Mouse (Mus musculus) forelimb bud, embryonic 11.5 days (tissue): ENCODE results near the gene Slc38a11.

Source experiments
- DNase-seq: peaks from one replicate; pipeline ENCODE4 v3.0.0-alpha.2; 2012; ENCODE audit warnings: low read depth, low spot score

Gene Slc38a11

DNA sequence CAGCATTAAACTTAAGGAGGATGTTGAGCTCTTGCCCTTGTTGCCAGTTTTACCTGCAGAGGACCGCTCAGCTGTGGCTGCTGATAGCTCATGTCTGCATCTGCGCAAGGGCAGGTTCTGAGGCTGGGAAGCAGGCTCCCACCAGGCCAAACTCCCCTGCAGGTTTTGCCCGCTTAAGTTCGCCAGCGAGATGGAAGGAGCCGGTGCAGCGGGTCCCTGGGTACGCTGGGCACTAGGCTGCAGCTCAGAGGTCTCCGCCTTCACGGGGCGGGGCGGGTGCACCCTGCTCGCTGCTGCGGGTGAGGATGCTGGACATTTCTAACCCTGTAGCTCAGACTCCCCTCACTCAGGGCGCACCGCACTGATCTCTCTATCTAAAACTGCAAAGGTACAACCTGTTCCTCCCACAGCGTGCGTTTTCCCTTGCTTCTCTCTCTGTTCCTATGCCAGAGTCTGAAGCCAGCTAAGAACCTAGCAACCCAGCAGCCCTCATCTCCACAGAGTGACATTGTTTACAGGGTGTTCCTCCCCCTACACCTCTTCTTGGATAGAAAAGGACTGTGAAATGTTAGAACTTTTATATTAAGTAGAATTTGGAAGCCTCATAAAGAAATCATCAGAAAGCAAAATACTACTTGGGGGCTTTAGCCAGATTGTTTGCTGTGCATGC lies at the start of gene Slc38a11:
Gene Slc38a11, minus strand, starts transcription at position 207 of the 670 bp plus-strand sequence.
- no peak for DNase-seq

DNA sequence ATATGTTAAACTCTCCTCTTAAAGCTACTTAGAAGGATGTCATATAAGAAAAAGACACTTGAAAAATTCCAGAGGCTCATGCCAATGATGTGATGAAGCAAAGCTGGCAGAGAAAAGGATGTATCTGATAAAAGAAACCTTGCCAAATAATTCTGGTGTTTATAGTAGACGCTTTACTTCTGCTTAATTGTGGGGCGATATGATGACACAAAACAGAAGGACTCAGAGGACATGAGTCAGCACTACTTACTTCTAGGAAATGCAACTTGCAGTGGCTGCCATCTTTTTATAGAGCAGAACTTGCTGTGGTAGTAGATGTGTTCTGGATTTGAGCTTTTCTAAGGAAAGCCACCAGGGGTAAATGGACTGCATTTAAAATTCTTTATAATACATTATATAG lies 43.3 kb upstream of the Slc38a11 start:
- DNase-seq = no peak

DNA sequence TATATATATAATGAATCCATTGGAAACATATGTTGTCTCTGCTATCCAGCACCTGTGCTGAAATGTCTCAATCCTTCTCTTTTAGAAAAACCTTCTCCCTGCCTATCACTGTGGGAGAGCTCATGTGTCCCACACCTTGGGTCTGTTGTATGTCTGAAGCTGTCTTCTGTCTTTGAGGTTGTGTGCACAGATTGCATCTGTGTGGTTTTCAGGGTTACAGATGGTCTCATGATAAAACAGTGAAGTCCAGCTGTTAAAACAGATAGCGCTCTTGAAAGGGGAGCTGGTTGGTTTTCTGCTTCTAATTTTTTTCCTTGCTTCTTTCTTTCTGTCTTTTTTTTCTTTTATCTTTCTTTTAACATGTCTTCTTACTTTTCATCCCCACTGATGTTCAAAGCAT lies 41.6 kb upstream of the Slc38a11 start:
- no peak for DNase-seq

DNA sequence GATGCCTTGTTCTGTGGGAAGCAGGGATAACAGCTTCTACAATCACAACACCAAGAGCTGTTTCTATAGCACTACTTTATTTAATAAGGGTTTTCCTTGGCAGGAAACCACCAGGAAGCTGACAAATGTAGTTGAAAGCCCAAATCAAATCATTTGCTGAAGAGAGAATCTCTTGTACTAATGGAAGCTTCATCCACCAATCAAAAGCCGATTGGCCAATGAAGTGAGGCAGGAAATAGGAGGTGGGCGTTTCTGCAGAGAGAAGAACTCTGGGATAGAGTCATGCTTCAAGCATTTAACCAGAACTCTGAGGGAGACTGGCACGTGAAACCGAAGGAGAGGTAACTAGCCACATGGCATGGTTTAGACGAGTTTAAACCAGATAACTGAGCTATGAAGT lies 38.2 kb upstream of the Slc38a11 start:
- DNase-seq = no peak

DNA sequence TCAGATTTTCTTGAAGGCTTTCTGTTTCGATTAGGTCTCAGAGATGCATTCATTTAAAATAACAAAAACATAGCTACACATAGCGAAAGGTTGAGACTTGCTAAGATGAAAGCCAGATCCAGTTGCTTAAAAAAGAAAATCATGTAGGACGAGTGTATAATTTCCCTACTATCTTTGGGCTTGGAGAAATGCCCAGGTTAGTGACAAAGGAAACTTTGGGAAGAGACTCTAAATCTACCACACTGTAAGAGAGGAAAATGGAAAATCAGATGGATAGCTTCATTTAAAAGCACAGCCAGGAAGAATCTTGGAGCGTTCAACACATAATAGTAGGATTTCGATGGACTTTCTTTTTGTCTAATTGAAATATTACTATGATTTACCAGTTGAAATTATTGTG lies 36.1 kb upstream of the Slc38a11 start:
- no peak for DNase-seq

DNA sequence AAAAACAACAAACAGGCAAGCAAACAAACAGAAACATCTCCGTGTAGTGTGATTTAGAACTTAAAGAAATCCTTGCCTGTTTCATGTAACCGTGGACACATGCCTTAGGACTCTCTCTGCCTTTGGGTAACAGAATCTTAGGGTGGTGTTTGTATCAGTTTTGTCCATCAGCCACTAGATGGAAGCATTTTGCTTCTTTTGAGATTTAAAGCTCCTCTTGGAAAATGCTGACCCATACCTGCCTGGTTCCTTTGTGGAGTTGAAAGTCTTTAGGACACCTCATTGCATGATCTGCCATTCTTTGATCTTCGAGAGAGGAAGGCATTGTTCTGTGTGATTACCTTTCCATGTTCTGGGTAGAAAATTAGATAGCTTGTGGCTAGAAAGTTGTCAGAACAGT lies 32.3 kb upstream of the Slc38a11 start:
- peak; percentile 36 for DNase-seq

DNA sequence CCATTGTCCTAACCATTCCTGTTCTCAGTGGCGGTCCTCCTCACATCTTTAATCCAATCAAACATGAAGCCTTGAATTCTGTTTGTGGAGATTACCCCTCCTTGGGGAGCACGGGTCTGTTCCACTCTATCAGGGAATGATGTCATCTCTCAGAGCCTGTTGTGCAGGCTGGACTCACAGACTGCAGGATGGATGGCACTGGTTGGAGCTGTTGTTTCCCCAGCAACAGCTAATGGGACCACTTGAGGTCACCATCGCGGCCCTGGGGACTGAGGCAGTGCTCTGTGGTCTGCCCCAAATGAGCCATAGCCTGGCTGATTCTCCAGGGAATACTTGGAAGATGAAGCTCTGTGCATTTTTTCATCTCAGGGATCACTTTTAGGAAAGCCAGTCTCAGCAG lies 29.2 kb upstream of the Slc38a11 start:
- no peak for DNase-seq

DNA sequence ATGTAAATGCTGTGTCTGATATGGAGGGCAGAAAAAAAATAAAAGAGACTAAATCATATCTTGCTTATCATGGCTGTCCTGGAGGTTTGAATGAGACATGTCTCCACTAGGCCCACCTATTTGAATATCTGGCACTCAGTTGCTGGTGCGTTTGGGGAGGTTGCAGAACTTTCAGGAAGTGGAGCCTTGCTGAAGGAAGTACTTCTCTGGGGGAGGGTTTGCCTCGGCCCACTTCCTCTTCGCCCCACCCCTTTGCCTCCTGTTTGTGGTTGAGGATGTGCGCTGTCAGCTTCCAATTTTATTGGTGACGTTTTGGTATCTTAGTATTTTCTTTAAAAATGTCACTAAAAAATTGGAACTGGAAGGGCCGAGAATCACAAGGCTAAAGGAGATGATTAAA lies 27.5 kb upstream of the Slc38a11 start:
- no peak for DNase-seq

DNA sequence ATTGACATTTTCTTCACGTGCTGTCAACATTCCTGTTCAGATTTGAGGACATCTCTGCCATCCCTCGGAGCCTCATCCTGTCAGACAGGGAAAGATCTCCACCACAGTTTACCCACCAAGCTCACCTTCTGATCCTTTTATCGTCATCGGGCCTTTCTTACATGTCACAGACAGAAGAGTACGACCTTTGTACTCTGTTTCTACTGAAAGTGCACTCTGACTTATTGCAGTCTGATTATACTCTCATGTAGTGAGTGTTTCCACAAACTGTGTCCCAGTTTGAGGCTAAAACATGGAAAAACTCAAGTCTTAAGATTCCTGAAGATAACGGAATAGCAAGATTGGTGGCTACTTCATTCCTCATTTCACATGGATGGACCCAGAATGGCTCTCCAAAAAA lies 21.0 kb upstream of the Slc38a11 start:
- DNase-seq = no peak

DNA sequence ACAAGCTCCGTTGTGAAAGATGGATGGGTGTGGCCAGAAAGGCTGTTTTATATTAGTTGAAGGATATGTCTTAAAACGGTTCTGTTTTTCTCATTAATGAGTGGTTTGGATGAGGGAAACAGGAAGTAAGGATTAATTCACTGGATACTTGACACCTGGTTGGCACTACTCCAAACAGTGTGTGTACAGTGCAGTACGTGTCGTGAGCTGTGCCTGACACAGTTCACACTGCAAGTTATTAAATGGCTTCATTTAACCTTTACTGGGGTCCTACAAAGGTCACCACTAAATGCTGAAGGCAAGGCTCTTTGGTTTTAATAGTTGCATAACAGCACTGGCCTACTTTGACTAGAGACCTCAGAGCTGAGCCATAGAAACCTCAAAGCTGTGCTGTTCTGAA lies 18.7 kb upstream of the Slc38a11 start:
- peak; percentile 88 for DNase-seq

DNA sequence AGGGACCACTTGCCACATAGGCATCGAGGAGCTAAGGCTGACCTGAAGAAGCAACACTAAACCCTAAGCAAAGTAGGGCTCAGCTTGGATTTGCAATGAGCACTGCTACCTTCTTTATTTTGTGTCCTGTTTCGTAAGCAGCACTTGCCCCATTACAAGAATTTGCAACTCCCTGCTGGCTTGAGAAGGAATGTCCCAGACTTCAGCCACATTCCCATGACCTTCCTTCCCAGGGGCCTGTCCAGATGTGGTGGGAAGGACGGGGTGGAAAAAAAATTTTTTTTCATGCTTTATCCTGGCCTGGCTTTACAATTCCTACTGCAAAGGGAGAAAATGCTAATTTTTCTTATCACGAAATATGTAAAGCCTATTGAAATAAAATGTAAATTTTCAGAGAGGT lies 14.6 kb upstream of the Slc38a11 start:
- no peak for DNase-seq

DNA sequence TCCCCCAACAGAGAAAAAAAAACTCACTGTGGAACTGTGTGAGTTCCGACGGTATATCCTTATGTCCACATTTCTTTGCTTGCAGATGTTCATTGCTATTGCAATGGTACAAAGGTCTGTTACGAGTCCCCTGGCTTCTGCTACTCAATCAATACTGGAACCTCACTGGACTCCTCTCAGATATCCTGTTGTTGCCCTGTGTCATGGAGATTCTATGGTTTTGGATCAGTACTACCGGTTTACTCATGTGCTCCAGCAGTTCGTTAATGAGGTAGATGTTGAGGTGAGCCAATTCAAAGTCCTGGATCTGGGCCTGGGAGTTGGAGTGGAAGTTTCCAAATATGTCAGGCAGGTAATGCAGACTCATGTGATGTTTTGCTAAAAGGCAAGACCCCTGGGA lies 10.6 kb upstream of the Slc38a11 start:
- DNase-seq = no peak

DNA sequence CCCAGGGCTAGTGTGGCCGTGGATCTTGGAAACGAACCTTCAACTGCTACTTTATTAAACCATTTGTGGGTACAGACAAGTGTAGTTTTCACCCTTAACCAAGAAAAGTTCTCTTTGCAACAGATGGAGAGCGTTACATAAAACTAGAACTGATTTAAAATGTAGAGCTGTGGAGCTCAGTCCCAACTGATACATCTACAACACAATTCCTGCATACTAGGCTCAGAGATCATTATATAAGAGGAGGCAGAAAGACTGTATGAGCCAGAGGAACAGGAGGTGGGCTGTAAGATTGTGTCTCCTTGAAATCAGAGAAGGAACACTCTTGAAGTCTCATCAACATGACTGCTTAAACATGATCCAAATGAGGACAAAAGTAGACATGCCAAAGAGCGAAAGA lies 9.2 kb upstream of the Slc38a11 start:
- DNase-seq = no peak

DNA sequence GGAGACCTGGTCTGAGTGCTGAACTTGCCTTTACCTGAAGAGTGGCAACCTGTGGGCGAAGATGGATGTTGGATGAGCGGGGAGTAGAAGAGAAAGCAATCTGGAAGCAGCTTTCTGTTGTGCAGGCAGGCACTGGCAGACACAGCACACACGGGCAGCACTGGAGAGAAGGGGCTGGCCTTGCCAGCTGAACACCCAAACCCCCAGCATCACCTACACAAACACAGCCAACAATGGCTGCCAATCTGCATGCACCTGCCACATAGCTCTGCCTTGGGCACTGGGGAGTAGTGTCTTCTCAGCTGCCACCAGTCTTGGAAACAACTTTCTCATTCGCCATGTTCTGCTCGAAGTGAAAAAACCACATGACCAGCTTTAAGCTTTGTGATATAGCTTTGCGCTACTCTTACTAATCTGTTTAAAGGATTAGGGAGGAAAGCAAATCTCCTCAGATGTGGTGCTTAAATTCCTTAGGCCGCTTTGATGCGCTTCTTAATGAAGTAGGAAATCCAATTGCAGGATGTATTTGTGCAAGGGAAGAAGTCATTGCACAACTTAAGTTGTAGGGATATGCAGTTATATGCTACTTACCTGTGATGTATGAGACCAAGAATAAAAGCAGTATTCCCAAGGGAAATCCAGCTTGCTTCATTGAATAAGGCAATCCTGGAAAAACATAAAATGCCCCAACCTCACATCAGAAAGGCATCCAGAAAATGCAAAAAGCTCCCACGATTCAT lies 2.9 kb downstream of the Slc38a11 start:
- DNase-seq = no peak

DNA sequence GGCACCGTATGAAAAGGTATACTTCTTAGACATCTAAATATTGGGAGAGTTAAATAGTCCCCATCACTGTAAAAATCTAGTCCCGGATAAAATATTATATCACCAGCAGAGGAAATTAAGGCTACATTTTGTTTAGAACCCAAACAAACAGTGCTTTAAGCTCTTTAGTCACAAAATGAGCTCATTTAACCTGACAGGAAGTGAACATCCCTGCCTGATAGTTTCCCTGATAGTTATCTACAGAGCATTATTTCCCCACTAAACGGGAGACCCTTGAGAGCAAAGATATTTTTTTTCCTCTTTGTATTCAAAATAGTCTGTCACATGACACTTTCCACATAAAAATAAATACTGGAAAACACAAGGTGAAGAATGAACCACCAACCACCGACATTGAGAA lies 16.5 kb downstream of the Slc38a11 start:
- DNase-seq = no peak

DNA sequence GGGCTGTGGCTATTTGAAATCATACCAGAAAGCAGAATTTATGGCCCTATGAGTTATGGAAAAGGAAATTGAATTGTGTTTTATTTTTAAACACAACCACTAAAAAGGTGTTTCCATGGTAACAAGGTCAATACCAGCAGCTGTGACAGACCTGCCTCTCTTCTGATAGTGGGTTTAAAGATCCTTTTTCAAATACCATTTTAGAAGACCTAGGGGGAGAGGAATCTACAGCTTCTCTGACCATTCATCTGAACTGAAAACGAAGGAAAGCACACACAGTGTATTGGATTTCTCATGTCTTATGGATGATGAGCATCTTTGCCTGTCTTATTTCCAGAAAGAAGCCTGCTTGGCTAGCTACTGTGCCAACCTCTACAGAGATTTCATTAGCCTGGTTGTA lies 16.9 kb downstream of the Slc38a11 start:
- peak; percentile 16 for DNase-seq

DNA sequence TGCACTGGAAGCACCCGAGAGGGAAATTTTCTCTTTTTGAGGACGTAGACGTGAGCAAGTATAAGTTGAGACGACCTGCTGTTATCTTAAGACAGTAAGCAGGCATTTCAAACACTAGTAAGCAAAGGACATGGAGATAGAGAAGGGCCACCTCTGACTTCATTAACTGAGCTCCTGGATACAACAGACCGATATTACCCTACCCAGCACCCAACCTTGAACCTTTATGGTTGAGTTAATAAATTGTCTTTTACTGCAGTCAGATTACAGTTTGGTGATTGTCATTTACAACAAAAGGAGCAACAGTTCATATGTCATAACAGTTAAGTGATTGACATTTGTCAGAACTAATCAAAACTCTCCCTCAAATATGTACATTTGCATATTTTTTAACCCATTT lies 17.8 kb downstream of the Slc38a11 start:
- DNase-seq = no peak

DNA sequence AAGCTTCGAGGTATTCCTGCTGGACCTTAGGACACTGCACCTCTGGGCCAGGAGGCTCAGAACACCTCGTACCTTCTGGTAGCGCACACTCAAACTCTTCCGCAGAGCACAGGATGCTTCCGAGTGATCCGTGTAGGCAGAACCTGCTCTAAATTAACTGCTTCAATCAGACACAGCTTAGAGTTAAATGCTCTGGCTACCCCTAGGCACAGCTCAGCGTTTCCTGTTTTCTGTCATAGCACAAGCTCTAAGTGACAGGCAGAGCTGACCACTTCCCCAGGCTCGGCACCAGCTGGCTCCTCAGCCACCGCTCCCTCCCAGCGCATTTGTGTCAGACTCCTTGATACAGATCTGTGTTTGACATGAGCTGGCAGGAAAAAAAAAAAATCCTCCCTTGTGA lies 21.8 kb downstream of the Slc38a11 start:
- no peak for DNase-seq

DNA sequence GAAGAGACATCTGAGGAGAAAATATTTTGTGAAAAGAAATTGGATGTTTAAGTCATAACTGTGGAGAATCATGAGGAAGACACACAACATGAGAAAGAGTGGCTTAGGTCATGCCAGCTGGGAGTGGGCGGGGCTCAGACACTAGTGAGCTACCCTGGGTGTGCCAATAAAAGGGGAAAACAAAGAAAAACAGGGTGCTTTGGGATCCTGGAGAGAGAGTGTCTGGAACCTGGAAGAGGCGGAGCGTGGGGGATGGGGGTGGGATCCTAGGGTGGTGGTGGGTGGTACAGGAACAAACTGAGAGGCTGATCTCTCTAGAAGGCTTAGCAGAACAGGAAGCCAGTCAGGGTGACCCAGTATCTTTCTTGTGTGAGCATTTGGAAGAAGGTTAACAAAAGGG lies 23.0 kb downstream of the Slc38a11 start:
- no peak for DNase-seq

DNA sequence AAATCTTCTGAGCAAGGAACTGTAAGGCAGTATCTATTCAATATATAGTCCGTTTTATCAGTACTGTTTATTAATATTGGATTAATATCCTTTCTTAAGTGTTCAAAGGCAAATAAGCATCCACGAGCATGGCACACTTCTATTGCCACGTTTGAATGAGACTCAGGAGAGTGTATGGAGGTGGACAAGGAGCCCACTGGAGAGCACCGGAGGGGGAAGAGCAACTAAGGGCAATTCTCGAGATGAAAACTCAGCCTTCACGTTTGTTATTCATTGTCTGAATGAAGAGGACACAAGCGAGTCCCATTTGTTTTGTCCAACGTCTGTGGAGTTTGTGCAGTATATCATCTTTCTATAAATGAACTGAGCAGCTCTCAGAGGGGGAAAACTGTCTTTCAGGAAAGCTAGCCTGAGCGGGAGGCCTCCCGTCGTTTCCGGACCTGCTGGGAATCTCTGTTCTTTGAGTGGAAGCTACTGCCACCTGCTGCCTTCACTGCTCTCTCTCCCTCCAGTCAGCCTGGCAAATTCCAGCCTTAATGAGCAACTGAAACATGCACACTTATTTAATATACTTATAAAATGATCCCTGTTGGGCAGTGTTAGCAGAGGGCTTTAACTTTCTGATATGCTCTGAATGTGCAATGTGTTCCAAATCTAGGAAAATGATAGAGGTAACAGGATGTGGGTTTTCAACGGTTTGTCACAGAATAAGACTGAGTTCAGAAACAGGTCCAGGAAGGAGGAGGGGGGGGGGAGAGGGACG lies 26.3 kb downstream of the Slc38a11 start:
- peak; percentile 43 for DNase-seq

DNA sequence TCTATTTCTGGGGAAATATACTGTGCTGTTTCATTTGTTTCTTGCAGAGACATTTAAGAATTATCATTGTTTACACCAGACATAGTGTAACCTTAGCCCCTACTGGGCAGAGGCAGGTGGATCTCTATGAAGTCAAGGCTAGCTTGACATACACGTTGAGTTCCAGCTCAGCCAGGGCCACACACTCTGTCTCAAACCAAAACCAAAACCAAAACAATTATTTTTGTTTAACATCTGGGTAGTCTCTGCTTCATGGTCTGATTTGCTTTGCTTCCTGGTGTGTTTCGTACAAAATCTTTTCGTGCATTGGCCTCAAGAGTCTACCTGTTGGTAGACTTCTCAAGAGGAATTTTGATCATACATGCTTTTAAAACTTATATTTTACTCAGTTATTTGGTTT lies 27.2 kb downstream of the Slc38a11 start:
- no peak for DNase-seq

DNA sequence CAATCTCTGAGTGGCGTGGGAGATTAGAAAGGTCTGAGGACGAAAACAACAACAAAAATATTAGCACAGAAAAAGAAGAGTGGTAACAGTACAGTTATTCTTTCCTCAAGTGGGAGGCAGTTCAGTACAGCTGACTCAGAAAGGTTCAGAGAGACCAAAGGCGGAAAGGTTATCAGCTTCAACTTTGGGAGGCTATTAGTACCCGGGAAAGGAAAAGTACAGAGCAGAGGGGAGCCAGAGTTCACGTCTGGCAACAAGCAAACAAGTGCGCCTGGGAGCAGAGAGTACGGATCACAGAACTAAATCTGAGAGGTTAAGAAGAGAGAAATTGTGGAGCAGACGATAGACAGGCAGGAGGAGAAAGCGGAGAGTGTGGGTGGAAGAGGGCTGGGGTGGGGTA lies 29.7 kb downstream of the Slc38a11 start:
- no peak for DNase-seq

DNA sequence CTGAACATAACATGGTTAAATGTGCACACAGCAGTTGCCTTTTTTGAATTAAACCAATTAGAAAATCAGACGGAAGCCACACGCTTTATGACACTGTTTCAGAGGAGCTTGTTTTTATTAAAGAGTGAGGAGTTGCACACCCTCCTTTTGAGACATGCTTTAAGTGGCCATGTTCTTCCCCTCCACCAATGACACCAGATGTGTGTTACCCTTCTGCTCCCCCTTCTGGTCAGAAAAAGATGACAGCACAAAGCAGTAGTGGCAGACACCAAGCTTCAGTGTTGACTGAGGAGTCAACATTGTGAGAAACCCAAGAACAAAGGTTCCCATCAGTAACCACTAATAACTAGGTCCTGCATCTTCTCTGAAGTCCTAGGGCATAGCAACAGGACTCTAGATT lies 32.5 kb downstream of the Slc38a11 start:
- DNase-seq = peak; percentile 63
